Mouse (Mus musculus): ENCODE results near the gene Gucy1b2.

Gucy1b2 gene

DNA sequence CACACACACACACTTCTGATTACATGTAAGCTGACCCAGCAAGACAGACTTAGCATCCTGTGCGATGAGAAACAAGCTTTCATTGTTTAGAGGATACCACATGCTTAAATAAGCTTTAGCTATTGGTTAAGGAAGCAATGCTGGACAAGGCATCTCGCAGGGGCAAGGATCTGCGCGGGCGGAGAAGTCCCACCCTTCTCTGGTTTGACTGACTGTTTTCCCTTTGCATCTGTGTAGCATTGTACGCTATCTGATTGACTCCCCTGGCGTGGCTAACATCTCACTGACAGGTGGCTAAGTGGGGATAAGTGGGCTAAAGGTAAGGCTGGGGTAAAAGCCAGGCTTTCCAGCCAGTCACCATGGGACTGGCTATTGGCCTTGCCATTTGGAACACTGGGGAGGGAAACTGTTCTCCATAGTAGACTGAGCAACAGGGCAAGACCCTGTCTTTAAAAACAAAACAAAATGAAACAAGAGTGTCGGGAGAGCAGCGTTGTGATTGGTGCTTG lies at the start of gene Gucy1b2:
Gucy1b2 (minus strand) TSS at position 51 of the 509 bp plus-strand sequence.
- no peak for DNase-seq (ENCODE audit: low read depth, low spot score)

DNA sequence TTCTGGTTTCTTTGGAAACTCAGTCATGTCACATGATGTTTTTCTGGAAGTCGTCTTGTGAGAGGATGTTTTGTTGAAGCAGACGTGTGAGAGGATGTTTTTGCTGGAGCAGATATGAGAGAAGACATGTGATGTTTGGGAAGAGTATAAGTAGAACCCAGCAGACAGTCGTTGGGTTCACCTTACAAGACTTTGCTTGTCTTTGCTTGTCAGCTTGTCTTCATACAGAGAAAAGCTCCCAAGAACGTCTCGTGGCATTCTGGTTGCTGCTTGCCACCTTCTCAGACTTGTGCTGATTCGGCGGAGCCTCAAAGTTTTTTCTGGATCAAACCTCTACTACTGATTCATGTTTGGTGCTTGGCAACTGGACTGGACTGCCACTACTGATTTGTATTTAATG lies 41.3 kb upstream of the Gucy1b2 start:
- DNase-seq (ENCODE audit: low read depth, low spot score), result no peak

DNA sequence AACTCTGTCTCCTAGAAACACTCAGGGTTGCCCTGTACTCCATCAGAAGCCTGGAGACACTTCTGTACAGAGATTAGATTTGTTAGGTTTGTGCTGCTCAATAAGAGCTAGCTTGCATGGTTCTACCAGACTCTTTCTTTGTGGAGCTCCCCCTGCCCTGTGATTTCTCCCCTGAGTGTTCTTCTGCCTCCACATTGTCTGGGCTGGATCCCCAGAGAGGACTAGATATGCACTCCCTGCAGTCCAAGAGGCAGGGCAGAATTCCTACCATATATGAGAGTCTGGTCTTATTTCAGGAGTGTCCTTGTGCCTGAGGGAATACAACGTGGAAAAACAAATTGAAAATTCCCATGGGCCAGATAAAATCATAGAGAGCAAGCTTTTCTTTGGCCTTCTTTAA lies 40.4 kb upstream of the Gucy1b2 start:
- no peak for DNase-seq (ENCODE audit: low read depth, low spot score)

DNA sequence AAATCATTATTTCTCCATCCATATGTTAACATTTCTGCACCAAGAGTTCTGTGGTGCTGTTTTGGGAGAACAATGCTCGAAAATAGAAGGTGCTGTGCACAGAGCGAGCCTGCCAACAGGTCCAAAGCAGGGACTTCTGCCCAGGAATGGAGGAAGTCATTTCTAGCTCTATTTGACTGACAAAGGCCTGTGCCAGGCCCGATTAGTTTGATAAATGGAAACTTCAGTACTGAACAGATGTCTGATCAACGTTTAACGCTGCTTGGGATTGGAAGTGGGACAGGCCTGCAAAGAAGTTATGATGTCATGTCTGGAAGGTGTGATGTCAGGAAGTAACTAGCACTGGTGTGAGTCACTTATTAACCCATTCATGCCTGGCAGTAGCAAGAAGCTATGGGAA lies 37.4 kb upstream of the Gucy1b2 start:
- no peak for DNase-seq (ENCODE audit: low read depth, low spot score)

DNA sequence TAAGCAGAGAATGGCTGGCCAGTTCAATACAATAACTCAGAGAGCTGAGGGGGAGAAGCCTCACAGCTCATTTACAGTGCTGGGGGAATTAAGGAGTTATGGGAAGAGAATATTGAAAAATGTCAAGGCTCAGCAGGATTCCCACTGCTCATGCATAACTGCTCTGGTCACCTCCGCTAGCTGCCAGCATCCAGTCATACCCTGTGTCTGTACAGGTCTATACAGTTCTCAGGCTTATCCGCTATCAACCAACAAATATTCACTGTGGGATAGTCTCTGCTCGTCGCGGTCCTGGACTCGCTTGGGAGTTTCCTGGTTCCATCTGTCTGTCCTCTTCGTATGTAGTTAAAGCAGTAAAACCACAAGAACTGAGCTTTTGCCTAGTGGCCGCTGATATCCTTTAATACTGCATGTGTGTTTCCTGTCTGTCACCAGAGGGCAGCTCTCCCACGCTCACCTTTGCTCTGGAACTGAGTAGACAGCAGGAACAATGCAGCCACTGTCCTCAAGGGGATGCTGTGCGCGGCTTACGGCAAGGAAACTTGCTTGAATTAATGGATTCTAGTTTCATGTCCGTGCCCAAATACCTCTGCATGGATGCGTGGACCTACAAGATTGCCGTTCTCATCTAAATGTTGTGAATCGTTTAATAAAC lies 36.2 kb upstream of the Gucy1b2 start:
- peak; percentile 91 for DNase-seq (ENCODE audit: low read depth, low spot score)

DNA sequence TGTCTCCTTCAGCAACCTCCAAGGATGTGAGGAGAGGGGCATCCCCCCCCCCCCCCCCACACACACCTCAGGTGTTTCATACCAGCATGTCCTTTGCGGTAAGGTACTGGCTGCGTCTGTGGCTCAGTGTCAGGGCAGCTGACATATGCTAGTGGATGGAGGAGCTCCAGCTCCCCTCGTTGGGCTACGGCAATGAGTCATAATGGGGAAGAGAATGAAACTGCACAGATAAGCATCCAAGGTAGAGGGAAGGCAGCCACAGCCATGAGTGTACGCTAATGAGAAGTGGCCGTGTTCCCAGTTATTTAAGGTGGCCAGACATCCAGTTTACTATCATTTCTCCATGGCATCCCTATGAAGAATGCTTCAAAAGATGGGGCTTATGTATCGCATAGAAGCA lies 32.2 kb upstream of the Gucy1b2 start:
- no peak for DNase-seq (ENCODE audit: low read depth, low spot score)

DNA sequence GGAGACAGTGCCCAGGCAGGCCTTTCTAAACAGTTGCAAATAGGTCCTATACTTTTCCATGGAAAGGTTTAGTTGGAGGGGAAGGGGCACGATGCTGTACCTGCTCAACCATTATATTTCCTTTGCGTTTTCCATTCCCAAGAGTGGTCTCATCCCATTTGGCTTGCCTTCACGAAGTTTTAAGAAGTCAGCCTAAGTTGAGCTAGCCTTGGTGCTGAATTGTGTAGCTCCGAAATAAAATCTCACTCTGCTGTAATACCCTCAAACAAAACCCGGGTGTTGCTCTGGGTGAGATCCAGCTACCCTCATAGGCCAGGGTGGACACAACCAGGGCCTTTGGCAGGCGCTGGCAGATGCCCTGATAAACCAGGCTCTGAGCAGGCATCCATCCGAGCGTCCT lies 25.3 kb upstream of the Gucy1b2 start:
- DNase-seq (ENCODE audit: low read depth, low spot score), result peak; percentile 28

DNA sequence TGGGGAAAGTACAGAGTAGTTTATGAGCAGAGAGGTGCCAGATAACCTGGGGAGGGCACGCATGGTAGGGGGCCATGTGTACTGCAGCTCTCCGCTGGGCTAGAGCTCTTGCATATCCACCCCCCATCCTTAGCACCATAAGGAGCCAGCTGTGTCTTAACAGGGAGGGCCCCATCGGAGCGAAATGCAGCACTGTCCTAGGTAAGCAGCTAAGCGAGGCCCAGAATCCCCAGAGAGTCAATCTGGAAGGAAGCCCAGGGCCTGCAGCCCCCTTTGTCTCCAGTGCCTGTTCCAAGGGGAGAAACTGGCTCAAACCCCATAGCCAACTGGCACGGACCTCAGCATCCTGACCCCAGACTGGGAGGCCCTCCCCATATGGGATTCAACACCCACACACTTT lies 23.3 kb upstream of the Gucy1b2 start:
- no peak for DNase-seq (ENCODE audit: low read depth, low spot score)

DNA sequence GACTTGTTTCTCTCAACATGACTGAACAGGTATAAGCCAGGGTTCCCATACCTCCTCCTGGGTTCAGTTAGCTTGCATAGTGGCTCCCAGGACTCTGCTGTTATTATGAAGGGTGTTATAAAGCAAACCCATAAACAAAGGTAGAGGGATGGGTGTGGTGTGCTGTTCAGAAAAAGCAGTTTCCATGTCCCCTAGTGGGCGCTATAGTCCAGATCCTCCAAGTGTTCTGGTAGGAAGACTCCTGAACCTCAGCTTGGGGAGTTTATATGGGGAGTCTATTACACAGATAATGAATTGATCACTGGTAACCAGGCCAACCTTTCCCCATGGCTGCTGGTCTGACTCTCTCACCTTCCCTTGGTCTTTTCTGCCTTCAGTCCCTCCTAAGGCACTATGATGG lies 18.4 kb upstream of the Gucy1b2 start:
- DNase-seq (ENCODE audit: low read depth, low spot score), result no peak

DNA sequence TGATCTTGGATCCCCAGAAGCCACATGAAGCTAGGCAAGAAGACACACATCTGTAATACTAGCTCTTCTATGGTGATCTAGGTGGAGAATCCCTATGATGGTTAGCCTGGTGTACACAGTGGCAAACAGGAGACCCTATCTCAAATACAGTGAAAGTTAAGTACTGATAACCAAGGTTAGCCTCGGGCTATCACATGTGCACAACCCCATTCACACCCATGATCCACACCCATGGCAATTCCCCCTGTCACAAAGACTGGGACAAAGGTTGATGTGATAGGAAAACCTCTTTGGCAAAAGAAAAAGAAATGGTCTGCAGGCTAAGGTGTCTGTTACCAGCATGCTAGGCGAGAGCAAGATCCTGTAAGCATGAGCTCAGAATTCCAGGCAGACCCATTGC lies 16.0 kb upstream of the Gucy1b2 start:
- DNase-seq (ENCODE audit: low read depth, low spot score), result no peak

DNA sequence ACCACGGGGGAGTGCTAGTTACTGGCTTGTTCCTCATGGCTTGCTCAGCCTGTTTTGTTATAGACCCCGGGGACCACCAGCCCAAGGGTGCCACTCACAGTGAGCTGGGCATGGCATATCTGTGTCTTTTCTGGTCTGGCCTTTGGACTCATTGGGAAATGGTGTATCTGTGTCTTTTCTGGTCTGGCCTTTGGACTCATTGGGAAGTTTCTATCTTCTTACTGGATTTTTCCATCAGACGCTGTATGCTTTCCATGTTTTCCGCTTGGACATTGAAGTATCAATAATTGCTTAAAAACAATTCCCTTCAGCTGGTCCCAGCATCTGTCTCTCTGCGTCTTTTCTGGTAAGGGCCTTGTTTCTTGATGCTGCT lies 12.7 kb upstream of the Gucy1b2 start:
- DNase-seq (ENCODE audit: low read depth, low spot score), result no peak

DNA sequence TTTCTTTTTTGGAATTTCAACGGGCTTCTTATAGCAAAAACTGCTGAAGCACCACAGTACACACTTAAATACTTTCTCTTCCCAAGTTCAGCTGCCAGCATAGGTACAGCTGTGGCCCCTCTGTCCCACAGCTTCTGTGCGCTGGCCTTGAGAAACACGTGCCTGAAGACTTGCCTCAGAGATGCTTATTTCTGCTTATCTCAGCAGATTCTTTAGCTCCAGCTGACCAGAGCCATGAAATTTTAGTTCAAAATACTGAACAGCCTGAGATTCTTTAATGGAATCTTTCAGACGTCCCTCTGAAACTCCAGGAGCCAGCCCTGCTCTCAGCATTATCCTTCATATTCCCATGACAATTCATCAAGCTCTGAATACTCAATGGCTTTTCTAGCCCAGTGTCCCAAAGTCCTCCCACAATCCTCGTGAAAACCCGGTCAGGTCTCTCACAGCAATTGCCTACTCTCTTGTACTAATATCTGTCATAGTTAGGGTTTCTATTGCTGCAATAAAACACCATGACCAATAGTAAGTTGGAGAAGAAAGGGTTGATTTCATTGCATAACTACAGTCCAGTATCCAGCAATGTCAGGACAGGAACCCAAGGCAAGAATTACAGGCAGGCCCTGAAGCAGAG lies 12.1 kb upstream of the Gucy1b2 start:
- DNase-seq (ENCODE audit: low read depth, low spot score), result no peak

DNA sequence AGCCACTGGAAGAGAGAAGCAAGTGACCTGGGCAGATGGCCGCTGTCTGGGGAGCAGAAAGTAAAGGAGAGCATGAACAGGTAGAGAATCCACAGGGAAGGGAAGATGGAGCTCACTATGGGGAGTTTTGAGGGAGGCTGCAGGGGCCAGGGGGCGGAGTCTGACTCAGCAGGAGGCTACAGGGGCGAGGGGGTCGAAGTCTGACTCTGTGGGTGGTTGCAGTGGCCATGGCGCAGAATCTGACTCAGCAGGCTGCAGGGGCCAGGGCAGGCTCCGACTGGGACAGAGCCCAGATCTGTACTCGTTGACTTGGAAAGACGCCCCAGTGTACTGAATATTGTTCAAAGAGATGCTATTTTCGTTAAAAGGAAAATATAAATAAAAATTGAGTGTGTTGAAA lies 8.9 kb upstream of the Gucy1b2 start:
- DNase-seq (ENCODE audit: low read depth, low spot score), result no peak

DNA sequence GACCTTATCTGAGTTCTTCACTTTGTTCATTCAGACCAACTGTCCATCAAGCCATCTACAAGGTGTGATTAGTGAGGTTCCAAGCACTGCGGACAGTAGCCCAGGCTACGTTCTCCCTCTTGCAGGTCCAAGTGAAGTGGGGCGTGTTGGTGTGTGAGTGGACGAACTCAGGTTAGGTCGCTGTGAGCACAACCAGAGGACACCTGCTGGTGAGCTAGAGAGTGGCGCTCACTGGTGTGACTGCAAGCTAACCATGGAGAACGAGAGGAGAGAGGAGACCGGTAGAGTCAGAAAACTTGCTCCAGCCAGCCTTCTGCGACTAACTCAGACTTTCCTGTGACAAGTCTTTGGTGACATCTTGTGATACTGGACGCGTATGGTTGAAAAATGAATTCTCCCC lies 3.5 kb upstream of the Gucy1b2 start:
- DNase-seq (ENCODE audit: low read depth, low spot score), result peak; percentile 44

DNA sequence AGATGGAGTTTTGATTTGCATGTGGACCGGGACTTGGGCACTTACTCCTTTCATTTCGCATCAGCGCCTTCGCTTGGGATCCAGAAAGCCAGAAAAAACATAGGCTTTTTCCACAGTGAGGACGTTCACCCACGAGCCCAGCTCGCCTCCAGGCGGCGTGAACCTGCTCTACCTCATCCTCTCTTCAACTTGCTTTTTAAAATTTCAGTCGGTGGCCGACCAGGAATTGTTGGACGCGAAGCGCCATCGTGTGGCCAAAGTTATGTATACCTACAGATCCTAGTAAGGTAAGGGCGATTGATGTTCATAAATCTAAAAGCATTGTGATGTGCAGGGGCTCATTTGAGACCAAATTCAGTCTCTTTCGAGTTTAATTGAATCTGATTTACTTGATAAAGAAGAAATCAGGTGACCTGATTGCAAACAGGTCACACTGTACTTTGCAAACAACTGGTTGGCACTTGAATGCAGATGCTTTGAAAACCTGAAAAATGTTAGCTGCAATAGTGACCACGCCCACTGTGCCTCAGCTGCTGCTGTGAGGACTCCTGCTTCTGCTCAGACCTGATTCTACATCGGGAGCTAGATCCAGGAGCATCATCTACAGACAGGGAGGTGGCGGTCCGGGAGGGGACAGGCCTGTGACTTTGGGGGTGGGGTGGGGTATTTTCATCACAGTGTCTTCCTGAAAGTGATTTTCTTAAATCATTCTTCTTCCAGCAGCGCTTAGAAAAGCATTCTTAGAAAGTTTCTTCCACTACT lies 1.5 kb upstream of the Gucy1b2 start:
- DNase-seq (ENCODE audit: low read depth, low spot score), result peak; percentile 76

DNA sequence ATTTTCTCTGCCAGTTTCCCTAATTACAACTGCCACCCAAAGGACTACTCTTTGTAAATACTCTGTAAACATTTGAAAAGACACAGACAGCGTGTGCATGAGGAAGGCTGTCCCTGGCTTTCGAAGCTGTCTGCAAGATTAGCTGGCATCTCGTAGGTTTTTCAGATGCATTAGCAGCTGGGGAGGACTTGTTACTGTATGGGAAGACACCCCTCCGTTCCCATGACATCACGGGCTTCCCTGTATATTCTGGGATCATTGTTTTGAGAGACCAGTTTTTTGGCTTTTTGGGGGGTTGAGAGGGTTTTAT lies 564 bp downstream of the Gucy1b2 start:
- no peak for DNase-seq (ENCODE audit: low read depth, low spot score)

DNA sequence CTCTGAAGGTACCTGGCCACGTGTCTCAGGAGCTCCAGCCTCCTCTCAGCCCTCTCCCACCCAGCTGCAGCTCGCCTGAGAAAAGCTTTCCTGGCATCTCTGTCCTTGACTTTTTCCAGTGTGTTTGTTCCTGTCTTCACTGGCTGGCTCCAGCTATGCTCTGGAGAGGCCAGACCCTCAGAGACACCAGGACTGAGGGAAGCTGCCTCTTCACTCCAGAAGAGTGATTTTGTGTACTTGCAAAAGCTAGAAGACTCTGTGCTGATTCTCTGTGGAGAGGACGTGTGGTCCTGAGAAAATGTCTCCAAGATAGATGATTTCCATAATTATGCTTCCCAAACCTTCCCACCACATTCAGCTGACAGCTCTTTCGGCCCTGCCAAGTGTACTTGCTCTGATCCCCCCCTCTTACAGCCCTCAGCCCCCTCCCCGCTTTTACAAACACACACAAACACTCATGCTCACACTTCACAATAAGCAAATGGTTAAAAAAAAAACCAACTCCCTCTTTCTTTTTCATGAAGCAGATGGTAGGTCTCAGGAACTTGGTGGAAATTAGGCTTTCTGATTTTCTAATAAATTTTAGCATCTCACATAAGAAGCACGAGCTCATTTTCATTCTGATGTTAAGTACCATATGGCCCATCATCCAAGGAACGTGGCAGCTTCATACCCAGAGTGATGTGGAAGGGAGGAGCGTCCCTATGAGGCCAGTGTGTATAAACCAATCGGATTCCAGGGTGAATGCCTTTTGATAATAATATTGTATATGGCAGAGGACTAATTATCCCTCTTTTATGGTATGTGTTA lies 1.1 kb downstream of the Gucy1b2 start:
- no peak for DNase-seq (ENCODE audit: low read depth, low spot score)

DNA sequence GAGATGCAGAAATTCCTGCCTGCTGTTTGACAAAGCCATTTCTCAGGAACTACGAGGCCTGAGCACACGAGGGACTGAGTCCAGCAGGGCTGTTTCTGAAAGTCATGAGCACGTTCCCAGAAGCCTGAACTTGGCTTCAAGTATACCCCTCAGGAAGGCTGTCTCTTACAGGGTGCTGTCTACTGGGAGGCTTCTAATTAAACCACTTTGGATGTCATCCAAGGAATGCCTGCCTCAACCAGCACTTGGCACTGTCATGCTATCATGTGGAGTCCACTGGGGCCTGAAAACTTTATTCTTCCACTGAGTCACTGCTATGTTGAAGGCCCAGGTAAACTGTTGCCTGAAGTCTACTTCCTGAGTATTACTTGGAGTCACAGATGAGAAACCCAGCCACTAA lies 2.0 kb downstream of the Gucy1b2 start:
- no peak for DNase-seq (ENCODE audit: low read depth, low spot score)

DNA sequence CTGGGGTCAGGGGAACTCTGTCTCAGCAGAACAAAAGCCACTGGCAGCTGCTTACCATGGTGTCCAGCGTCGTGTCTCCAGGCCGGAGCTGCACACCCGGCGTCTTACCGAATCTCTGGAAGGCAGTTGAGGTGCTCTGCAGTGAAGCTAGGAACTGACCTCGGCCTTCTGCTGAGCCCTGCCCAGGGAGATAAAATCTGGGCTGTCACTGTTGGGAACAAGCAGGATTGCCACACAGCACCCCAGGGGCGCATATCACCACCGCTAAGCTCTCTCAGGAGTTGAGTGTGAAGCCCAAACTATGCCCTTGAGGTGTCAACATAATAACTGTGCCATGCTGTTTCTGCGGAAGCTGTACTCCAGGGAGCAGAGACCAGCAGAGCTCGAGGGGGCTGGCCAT lies 2.8 kb downstream of the Gucy1b2 start:
- DNase-seq (ENCODE audit: low read depth, low spot score), result no peak

DNA sequence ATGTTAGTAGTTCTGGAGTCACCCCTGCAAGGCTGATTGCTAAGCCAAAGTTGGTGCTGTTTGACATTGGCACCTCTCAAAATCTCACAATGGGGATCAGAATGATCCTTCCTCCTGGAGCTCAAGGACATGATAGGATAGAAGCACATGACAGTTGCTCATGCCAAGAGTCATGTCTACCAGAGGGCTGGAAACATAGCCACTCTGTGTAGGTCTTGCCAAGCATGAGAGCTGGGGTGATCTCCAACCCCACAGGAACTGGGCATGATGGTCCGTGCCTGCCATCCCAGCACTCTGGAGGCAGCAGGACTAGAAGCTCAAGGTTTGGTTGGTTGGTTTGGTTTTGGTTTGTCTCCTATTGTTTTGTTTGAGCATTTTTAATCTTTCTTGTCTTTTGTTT lies 5.4 kb downstream of the Gucy1b2 start:
- DNase-seq (ENCODE audit: low read depth, low spot score), result no peak

DNA sequence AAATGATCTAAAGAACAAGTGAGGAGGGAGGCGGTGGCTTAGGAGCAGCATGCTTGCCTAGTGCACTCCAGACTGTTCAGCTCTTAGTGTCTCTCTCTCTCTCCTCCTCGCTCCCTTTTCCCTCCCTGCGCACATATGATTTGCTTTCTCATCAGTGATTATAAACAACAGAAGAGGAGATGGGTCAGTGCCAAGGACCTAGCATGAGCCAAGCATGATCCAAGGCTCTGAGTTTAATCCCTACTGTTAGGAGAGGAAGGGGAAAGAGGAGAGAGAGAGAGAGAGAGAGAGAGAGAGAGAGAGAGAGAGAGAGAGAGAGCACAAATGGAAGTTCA lies 8.9 kb downstream of the Gucy1b2 start:
- no peak for DNase-seq (ENCODE audit: low read depth, low spot score)
